Mouse (Mus musculus): ENCODE results near the gene Foxk1. TPM values are rescaled to one million over a fixed set of nuclear protein-coding genes. Genes with fewer than 3 reads are reported as not detected.

Foxk1 gene
- total and polyA plus RNA-seq, 3 experiments, result 8.2 to 20.2 TPM; not detected in 1

- peaks cover 2 to 3% of the 10 kb centered on the region in 2 experiments; a peak in 1 of 4 replicates for H3K4me1 ChIP-seq (ENCODE audit: control insufficient read depth in 1 of 2, insufficient read depth in 2 of 2, low read length in 2 of 2)
- H3K9ac ChIP-seq (ENCODE audit: control insufficient read depth, low read depth, low read length, poor library complexity, severe bottlenecking), result no peak overlapping the region
- no peak overlapping the region for H3K27ac ChIP-seq (ENCODE audit: control insufficient read depth, low read depth, low read length)
- TF ChIP-seq UBTF (IDR thresholded peaks at IDR 0.05; ENCODE audit: borderline replicate concordance, insufficient read depth, low read depth, low read length) (no peak), TBP (IDR thresholded peaks at IDR 0.05; ENCODE audit: low read depth, low read length) (no peak), ZMIZ1 (IDR thresholded peaks at IDR 0.05; ENCODE audit: low read depth, low read length) (no peak), MAX (IDR thresholded peaks at IDR 0.05; ENCODE audit: low read length) (no peak), EP300 (IDR thresholded peaks at IDR 0.05; ENCODE audit: low read depth in 1 of 2, low read length in 2 of 2) (no peak), CHD2 (IDR thresholded peaks at IDR 0.05; ENCODE audit: low read length) (no peak), ELF1 (IDR thresholded peaks at IDR 0.05; ENCODE audit: low read depth, low read length) (no peak), RCOR1 (IDR thresholded peaks at IDR 0.05; ENCODE audit: low read depth, low read length) (no peak), POLR2A (IDR thresholded peaks at IDR 0.05; ENCODE audit: control insufficient read depth in 1 of 2, insufficient read depth in 1 of 2, low read depth in 1 of 2, low read length in 2 of 2, poor library complexity in 1 of 2) (no peak), MEF2A (IDR thresholded peaks at IDR 0.05; ENCODE audit: extremely low read depth, insufficient replicate concordance, low read depth, low read length, poor library complexity, severe bottlenecking) (no peak)
- DNase-seq (ENCODE audit: low read depth, low spot score), result no peak
- no peaks in the 10 kb centered on the region for H3K9me3 ChIP-seq (replicated peaks; ENCODE audit: insufficient read depth, low read length)
- H3K36me3 ChIP-seq (ENCODE audit: control insufficient read depth in 1 of 2, insufficient read depth in 2 of 2, low read length in 2 of 2), result peaks cover 0 to 2% of the 10 kb centered on the region in 2 experiments; a peak in 3 of 4 replicates
- H3K4me3 ChIP-seq (ENCODE audit: control insufficient read depth in 1 of 2, insufficient read depth in 1 of 2, low read depth in 2 of 2, low read length in 2 of 2), result no peak overlapping the region
- H3K79me2 ChIP-seq (ENCODE audit: control insufficient read depth, insufficient read depth, low read length, poor library complexity), result peaks cover 18% of the 10 kb centered on the region
- H3K27me3 ChIP-seq (ENCODE audit: control insufficient read depth in 1 of 2, insufficient read depth in 2 of 2, low read length in 2 of 2), result no peaks in the 10 kb centered on the region
Observed at GRCm38 (mm10) chr5:142412678-142413385, 11.5 kb downstream of the Foxk1 start.

- Histone ChIP-seq H3K36me3 (ENCODE audit: control insufficient read depth in 1 of 2, insufficient read depth in 2 of 2, low read length in 2 of 2) (peaks cover 0 to 2% of the 10 kb centered on the region in 2 experiments; a peak in 3 of 4 replicates), H3K4me1 (ENCODE audit: control insufficient read depth in 1 of 2, insufficient read depth in 2 of 2, low read length in 2 of 2) (peaks cover 2 to 3% of the 10 kb centered on the region in 2 experiments; a peak in 1 of 4 replicates)
Observed at GRCm38 (mm10) chr5:142413723-142414445, 12.6 kb downstream of the Foxk1 start.

GRCm38 (mm10) chr5:142415401-142415800 is 14.1 kb downstream of the Foxk1 start:
- Histone ChIP-seq H3K9me3 (replicated peaks; ENCODE audit: insufficient read depth, low read length) (no peaks in the 10 kb centered on the region), H3K79me2 (ENCODE audit: control insufficient read depth, insufficient read depth, low read length, poor library complexity) (peaks cover 10% of the 10 kb centered on the region), H3K36me3 (ENCODE audit: control insufficient read depth in 1 of 2, insufficient read depth in 2 of 2, low read length in 2 of 2) (peaks cover 0 to 2% of the 10 kb centered on the region in 2 experiments; a peak in 3 of 4 replicates), H3K27ac (ENCODE audit: control insufficient read depth, low read depth, low read length) (no peak overlapping the region), H3K4me3 (ENCODE audit: control insufficient read depth in 1 of 2, insufficient read depth in 1 of 2, low read depth in 2 of 2, low read length in 2 of 2) (no peak overlapping the region), H3K4me1 (ENCODE audit: control insufficient read depth in 1 of 2, insufficient read depth in 2 of 2, low read length in 2 of 2) (peaks cover 2 to 3% of the 10 kb centered on the region in 2 experiments; a peak in 1 of 4 replicates), H3K27me3 (ENCODE audit: control insufficient read depth in 1 of 2, insufficient read depth in 2 of 2, low read length in 2 of 2) (no peaks in the 10 kb centered on the region), H3K9ac (ENCODE audit: control insufficient read depth, low read depth, low read length, poor library complexity, severe bottlenecking) (no peak overlapping the region)
- TF ChIP-seq MAZ (IDR thresholded peaks at IDR 0.05; ENCODE audit: low read depth, low read length) (no peak), POLR2A (IDR thresholded peaks at IDR 0.05; ENCODE audit: control insufficient read depth in 1 of 2, insufficient read depth in 1 of 2, low read depth in 1 of 2, low read length in 2 of 2, poor library complexity in 1 of 2) (no peak), MYC (IDR thresholded peaks at IDR 0.05; ENCODE audit: low read depth, low read length) (no peak), MXI1 (IDR thresholded peaks at IDR 0.05; ENCODE audit: low read depth, low read length) (no peak), USF2 (IDR thresholded peaks at IDR 0.05; ENCODE audit: borderline replicate concordance in 1 of 2, insufficient read depth in 1 of 2, low read depth in 1 of 2, low read length in 2 of 2) (no peak), MYB (IDR thresholded peaks at IDR 0.05; ENCODE audit: low read depth, low read length) (no peak), ZMIZ1 (IDR thresholded peaks at IDR 0.05; ENCODE audit: low read depth, low read length) (no peak), HCFC1 (IDR thresholded peaks at IDR 0.05; ENCODE audit: low read depth, low read length) (no peak), RAD21 (IDR thresholded peaks at IDR 0.05; ENCODE audit: low read depth, low read length) (no peak), NRF1 (IDR thresholded peaks at IDR 0.05; ENCODE audit: insufficient read depth, low read depth, low read length, poor library complexity, severe bottlenecking) (no peak), EP300 (IDR thresholded peaks at IDR 0.05; ENCODE audit: low read depth in 1 of 2, low read length in 2 of 2) (no peak), ZC3H11A (IDR thresholded peaks at IDR 0.05; ENCODE audit: low read depth, low read length) (no peak), USF1 (IDR thresholded peaks at IDR 0.05; ENCODE audit: low read depth, low read length) (no peak)
- DNase-seq (ENCODE audit: low read depth, low spot score), result no peak

More at GRCm38 (mm10) chr5:142413723-142414445, 12.6 kb downstream of the Foxk1 start:
- TF ChIP-seq USF2 (IDR thresholded peaks at IDR 0.05; ENCODE audit: borderline replicate concordance in 1 of 2, insufficient read depth in 1 of 2, low read depth in 1 of 2, low read length in 2 of 2) (no peak), HCFC1 (IDR thresholded peaks at IDR 0.05; ENCODE audit: low read depth, low read length) (no peak)
- H3K79me2 ChIP-seq (ENCODE audit: control insufficient read depth, insufficient read depth, low read length, poor library complexity), result peaks cover 11% of the 10 kb centered on the region
- H3K27ac ChIP-seq (ENCODE audit: control insufficient read depth, low read depth, low read length), result no peak overlapping the region
- H3K9ac ChIP-seq (ENCODE audit: control insufficient read depth, low read depth, low read length, poor library complexity, severe bottlenecking), result no peak overlapping the region
- no peak for DNase-seq (ENCODE audit: low read depth, low spot score)
- H3K27me3 ChIP-seq (ENCODE audit: control insufficient read depth in 1 of 2, insufficient read depth in 2 of 2, low read length in 2 of 2), result no peaks in the 10 kb centered on the region
- H3K9me3 ChIP-seq (replicated peaks; ENCODE audit: insufficient read depth, low read length), result no peaks in the 10 kb centered on the region
- H3K4me3 ChIP-seq (ENCODE audit: control insufficient read depth in 1 of 2, insufficient read depth in 1 of 2, low read depth in 2 of 2, low read length in 2 of 2), result no peak overlapping the region

Data from MEL (cell line).